Mouse (Mus musculus): ENCODE measurements around the gene Olfr1097.

DNA sequence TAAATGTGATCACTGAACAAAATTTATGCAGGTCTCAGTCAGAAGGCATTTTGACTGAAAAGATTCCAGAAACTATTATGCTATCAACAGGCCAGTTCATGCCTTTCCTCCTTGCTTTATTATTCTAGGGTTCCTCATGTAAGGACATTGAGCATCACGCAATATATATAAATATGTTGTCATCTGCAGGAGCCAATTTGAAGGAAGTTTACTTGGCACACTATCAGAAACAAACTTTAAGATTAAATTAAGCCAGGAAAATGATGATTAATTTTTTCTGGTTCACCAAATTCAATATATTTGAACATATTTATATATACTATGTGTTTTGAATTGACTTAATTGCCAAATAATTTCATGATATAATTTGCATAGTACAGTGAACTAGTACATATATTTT is 32.4 kb upstream of the Olfr1097 start, which contains the start of gene Olfr1098:
- TF ChIP-seq CTCF (IDR thresholded peaks at IDR 0.05; ENCODE audit: extremely low read depth, insufficient read length, insufficient replicate concordance, low read depth, low read length) (no peak), POLR2A (IDR thresholded peaks at IDR 0.05; ENCODE audit: low read depth, low read length) (no peak)
